Mouse (Mus musculus): ENCODE measurements around the gene Slc25a10. TPM values are rescaled to one million over a fixed set of nuclear protein-coding genes. Genes with fewer than 3 reads are reported as not detected.

The Slc25a10 gene
- polyA plus RNA-seq, 1 experiment from 2014 or later: 24.8 TPM

Other genes starting within 250 kb of the Slc25a10 start
- 4,277 and 4,299 TPM in 2 replicates for gene Actg1, start 143.3 kb upstream of the Slc25a10 start, polyA plus RNA-seq (2015; fragmentation: Nextera tagmentation; extraction: Ambion mirVana)
- gene Fscn2, start 130.3 kb upstream of the Slc25a10 start, polyA plus RNA-seq (2015; fragmentation: Nextera tagmentation; extraction: Ambion mirVana): 1.2 and 1.3 TPM in 2 replicates
- gene Faap100, start 113.1 kb upstream of the Slc25a10 start, polyA plus RNA-seq (2015; fragmentation: Nextera tagmentation; extraction: Ambion mirVana): 119 and 126 TPM in 2 replicates
- 28.7 and 30.4 TPM in 2 replicates for gene Nploc4, start 54.1 kb upstream of the Slc25a10 start, polyA plus RNA-seq (2015; fragmentation: Nextera tagmentation; extraction: Ambion mirVana)
- gene Tspan10, start 49.2 kb upstream of the Slc25a10 start, polyA plus RNA-seq (2015; fragmentation: Nextera tagmentation; extraction: Ambion mirVana): not detected in 2 replicates
- gene Pde6g, start 38.3 kb upstream of the Slc25a10 start, polyA plus RNA-seq (2015; fragmentation: Nextera tagmentation; extraction: Ambion mirVana): 0.34 and 0.36 TPM in 2 replicates
- 10.9 and 11.7 TPM in 2 replicates for gene Oxld1, start 33.8 kb upstream of the Slc25a10 start, polyA plus RNA-seq (2015; fragmentation: Nextera tagmentation; extraction: Ambion mirVana)
- 25.4 and 28.2 TPM in 2 replicates for gene Ccdc137, start 33.7 kb upstream of the Slc25a10 start, polyA plus RNA-seq (2015; fragmentation: Nextera tagmentation; extraction: Ambion mirVana)
- gene Arl16, start 24.2 kb upstream of the Slc25a10 start, polyA plus RNA-seq (2015; fragmentation: Nextera tagmentation; extraction: Ambion mirVana): 51.5 and 58.7 TPM in 2 replicates
- gene Mrpl12, start 7.2 kb upstream of the Slc25a10 start, polyA plus RNA-seq (2015; fragmentation: Nextera tagmentation; extraction: Ambion mirVana): 118 and 130 TPM in 2 replicates
- 0.13 and 0.31 TPM in 2 replicates for gene Gcgr, start 38.9 kb downstream of the Slc25a10 start, polyA plus RNA-seq (2015; fragmentation: Nextera tagmentation; extraction: Ambion mirVana)
- 232 and 233 TPM in 2 replicates for gene Mcrip1, start 57.9 kb downstream of the Slc25a10 start, polyA plus RNA-seq (2015; fragmentation: Nextera tagmentation; extraction: Ambion mirVana)
- gene Ppp1r27, start 59.3 kb downstream of the Slc25a10 start, polyA plus RNA-seq (2015; fragmentation: Nextera tagmentation; extraction: Ambion mirVana): not detected in 2 replicates
- gene P4hb, start 81.4 kb downstream of the Slc25a10 start, polyA plus RNA-seq (2015; fragmentation: Nextera tagmentation; extraction: Ambion mirVana): 233 and 257 TPM in 2 replicates
- 439 and 443 TPM in 2 replicates for gene Arhgdia, start 89.8 kb downstream of the Slc25a10 start, polyA plus RNA-seq (2015; fragmentation: Nextera tagmentation; extraction: Ambion mirVana)
- gene Alyref, start 106.5 kb downstream of the Slc25a10 start, polyA plus RNA-seq (2015; fragmentation: Nextera tagmentation; extraction: Ambion mirVana): 194 and 223 TPM in 2 replicates
- gene Anapc11, start 106.6 kb downstream of the Slc25a10 start, polyA plus RNA-seq (2015; fragmentation: Nextera tagmentation; extraction: Ambion mirVana): 189 and 196 TPM in 2 replicates
- gene Npb, start 116.6 kb downstream of the Slc25a10 start, polyA plus RNA-seq (2015; fragmentation: Nextera tagmentation; extraction: Ambion mirVana): not detected in 2 replicates
- gene Pcyt2, start 126.1 kb downstream of the Slc25a10 start, polyA plus RNA-seq (2015; fragmentation: Nextera tagmentation; extraction: Ambion mirVana): 218 and 239 TPM in 2 replicates
- gene Sirt7, start 133.4 kb downstream of the Slc25a10 start, polyA plus RNA-seq (2015; fragmentation: Nextera tagmentation; extraction: Ambion mirVana): 39.3 and 46.2 TPM in 2 replicates
- 37.5 and 39.1 TPM in 2 replicates for gene Mafg, start 141.8 kb downstream of the Slc25a10 start, polyA plus RNA-seq (2015; fragmentation: Nextera tagmentation; extraction: Ambion mirVana)
- 18.1 TPM in 2 replicates for gene Pycr1, start 151.9 kb downstream of the Slc25a10 start, polyA plus RNA-seq (2015; fragmentation: Nextera tagmentation; extraction: Ambion mirVana)
- gene Myadml2, start 156.3 kb downstream of the Slc25a10 start, polyA plus RNA-seq (2015; fragmentation: Nextera tagmentation; extraction: Ambion mirVana): 1.1 TPM in 2 replicates
- gene Notum, start 169.3 kb downstream of the Slc25a10 start, polyA plus RNA-seq (2015; fragmentation: Nextera tagmentation; extraction: Ambion mirVana): 1.1 and 1.9 TPM in 2 replicates
- 144 and 145 TPM in 2 replicates for gene Aspscr1, start 181.1 kb downstream of the Slc25a10 start, polyA plus RNA-seq (2015; fragmentation: Nextera tagmentation; extraction: Ambion mirVana)
- 88.8 and 92.2 TPM in 2 replicates for gene Cenpx, start 221.9 kb downstream of the Slc25a10 start, polyA plus RNA-seq (2015; fragmentation: Nextera tagmentation; extraction: Ambion mirVana)
- gene Lrrc45, start 222.1 kb downstream of the Slc25a10 start, polyA plus RNA-seq (2015; fragmentation: Nextera tagmentation; extraction: Ambion mirVana): 86.6 and 87.9 TPM in 2 replicates
- 624 and 719 TPM in 2 replicates for gene Rac3, start 229.6 kb downstream of the Slc25a10 start, polyA plus RNA-seq (2015; fragmentation: Nextera tagmentation; extraction: Ambion mirVana)
- gene Dcxr, start 235.4 kb downstream of the Slc25a10 start, polyA plus RNA-seq (2015; fragmentation: Nextera tagmentation; extraction: Ambion mirVana): 5.8 and 7.0 TPM in 2 replicates
- gene Cbr2, start 240.3 kb downstream of the Slc25a10 start, polyA plus RNA-seq (2015; fragmentation: Nextera tagmentation; extraction: Ambion mirVana): 0.87 and 1.6 TPM in 2 replicates

Data from midbrain, embryonic 16.5 days (tissue).